Mouse (Mus musculus): ENCODE data around the gene Lonp2. TPM values are rescaled to one million over a fixed set of nuclear protein-coding genes. Genes with fewer than 3 reads are reported as not detected.
A peak's percentile ranks its signal among the peaks of the same experiment; 100 is the strongest.

The Lonp2 gene
- 91.5 and 93.5 TPM in 2 replicates for polyA plus RNA-seq (2015; fragmentation: Nextera tagmentation; extraction: Ambion mirVana)

DNA sequence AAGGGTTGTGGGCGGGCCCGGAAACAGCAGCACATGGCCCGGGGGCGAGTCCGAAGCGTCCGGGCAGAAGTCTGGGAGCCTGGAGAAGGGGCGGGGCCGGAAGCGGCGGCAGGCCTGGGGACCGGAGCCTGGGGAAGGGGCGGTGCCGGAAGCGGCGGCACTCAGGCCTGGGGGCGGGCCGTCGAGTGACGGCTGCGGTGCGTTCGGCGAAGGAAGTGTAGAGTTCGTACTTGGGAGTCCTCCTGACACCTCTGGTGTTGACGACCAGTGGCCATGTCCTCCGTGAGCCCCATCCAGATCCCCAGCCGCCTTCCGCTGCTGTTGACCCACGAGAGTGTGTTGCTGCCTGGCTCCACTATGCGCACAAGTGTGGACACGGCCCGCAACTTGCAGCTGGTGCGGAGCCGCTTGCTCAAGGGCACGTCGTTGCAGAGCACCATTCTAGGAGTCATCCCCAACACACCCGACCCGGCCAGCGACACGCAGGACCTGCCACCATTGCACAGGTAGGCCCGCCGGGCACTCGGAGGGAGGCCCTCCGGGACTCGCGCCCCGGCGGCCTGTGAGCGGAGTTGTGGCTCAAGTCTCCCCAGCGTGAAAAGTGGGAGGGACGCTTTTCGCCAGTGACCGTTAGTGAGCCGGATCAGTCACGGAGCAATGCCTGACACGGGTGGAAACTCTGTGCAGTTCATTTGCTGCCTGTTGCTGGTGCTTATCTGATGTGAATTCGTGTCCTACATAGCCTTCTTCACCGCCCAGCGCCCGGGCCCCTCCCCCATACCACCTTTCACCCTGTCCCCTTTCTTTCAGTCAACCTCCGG is at the start of gene Lonp2:
TSS of gene Lonp2 (plus strand) at position 133 of the 821 bp plus-strand sequence.
- no peaks in the 10 kb centered on the region for H3K36me3 ChIP-seq (ENCODE audit: control insufficient read depth, insufficient read depth, low read length)
- H3K27ac ChIP-seq (ENCODE audit: low read depth, low read length): peak within 1 kb of the TSS; percentile 89
- peak; percentile 99 for ATAC-seq
- H3K4me2 ChIP-seq (ENCODE audit: low read length): peak within 1 kb of the TSS; percentile 80
- WGBS: under 1% methylated on average over 58 of the region's 62 CpGs
- H3K4me3 ChIP-seq (ENCODE audit: low read length): peak within 1 kb of the TSS; percentile 88
- H3K9me3 ChIP-seq (ENCODE audit: control insufficient read depth, low read length): no peaks in the 10 kb centered on the region
- H3K4me1 ChIP-seq (ENCODE audit: control insufficient read depth, insufficient read depth, low read depth, low read length): peaks cover 13% of the 10 kb centered on the region
- peak within 1 kb of the TSS; percentile 79 for H3K9ac ChIP-seq (ENCODE audit: low read depth, low read length)
- H3K27me3 ChIP-seq (replicated peaks; ENCODE audit: control insufficient read depth, insufficient read depth, low read length): no peaks in the 10 kb centered on the region

DNA sequence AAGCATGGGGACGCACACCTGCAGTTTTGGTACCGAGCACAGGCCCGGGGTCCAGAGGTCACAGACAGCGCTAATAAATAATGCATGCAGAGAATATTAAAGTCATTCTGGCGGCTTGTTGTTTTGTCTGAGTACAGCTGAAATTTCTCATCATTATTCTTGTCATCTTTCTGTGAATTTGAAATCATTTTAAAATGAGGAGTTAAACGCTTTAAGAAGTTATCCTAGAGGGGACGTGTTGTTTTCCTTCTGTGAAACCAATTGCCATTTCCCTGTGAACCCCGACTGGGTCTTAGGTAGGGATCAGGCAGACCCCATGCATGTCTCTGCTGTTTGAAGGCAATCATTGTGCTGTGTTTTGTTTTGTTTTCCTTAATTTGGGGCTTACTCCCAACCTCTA is 46.3 kb upstream of the Lonp2 start:
- H3K27ac ChIP-seq (ENCODE audit: low read depth, low read length): no peak overlapping the region
- WGBS: 80% methylated on average over 8 of the region's 8 CpGs

DNA sequence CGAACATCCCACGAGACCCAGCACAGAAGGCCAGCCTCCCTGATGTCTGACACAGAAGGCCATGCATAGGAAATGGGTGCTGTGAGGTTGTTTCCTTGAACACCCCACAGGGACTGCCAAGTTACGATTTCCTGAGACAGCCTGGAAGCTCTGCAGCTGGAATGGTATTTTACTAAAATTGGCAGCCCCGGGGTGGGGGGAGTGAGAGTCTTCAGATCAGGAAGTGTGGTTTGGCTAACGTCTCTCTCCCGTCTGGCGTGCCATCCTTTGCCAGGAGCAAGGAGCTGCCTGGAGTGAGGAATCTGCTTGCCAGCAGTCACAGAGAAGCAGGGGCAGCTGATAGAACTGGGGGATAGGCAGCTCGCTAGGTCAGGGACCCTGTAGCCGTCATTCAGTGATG is 45.8 kb upstream of the Lonp2 start:
- Histone ChIP-seq H3K9me3 (ENCODE audit: control insufficient read depth, low read length) (no peaks in the 10 kb centered on the region), H3K4me3 (ENCODE audit: low read length) (no peak overlapping the region), H3K27me3 (replicated peaks; ENCODE audit: control insufficient read depth, insufficient read depth, low read length) (no peaks in the 10 kb centered on the region), H3K36me3 (ENCODE audit: control insufficient read depth, insufficient read depth, low read length) (no peaks in the 10 kb centered on the region), H3K27ac (ENCODE audit: low read depth, low read length) (no peak overlapping the region), H3K4me1 (ENCODE audit: control insufficient read depth, insufficient read depth, low read depth, low read length) (peaks cover 8% of the 10 kb centered on the region; the same call in 1 of the 2 replicates), H3K9ac (ENCODE audit: low read depth, low read length) (no peak overlapping the region), H3K4me2 (ENCODE audit: low read length) (peak overlapping the region; percentile 3; the same call in 1 of the 2 replicates)
- 41% methylated on average over 9 of the region's 9 CpGs for WGBS
- ATAC-seq: no peak

More for the DNA sequence above, 46.3 kb upstream of the Lonp2 start:
- H3K27me3 ChIP-seq (replicated peaks; ENCODE audit: control insufficient read depth, insufficient read depth, low read length): no peaks in the 10 kb centered on the region
- H3K9me3 ChIP-seq (ENCODE audit: control insufficient read depth, low read length): no peaks in the 10 kb centered on the region
- ATAC-seq: no peak
- H3K4me3 ChIP-seq (ENCODE audit: low read length): no peak overlapping the region
- H3K4me1 ChIP-seq (ENCODE audit: control insufficient read depth, insufficient read depth, low read depth, low read length): peaks cover 8% of the 10 kb centered on the region; the same call in 1 of the 2 replicates
- H3K4me2 ChIP-seq (ENCODE audit: low read length): no peak overlapping the region
- no peaks in the 10 kb centered on the region for H3K36me3 ChIP-seq (ENCODE audit: control insufficient read depth, insufficient read depth, low read length)
- H3K9ac ChIP-seq (ENCODE audit: low read depth, low read length): no peak overlapping the region

DNA sequence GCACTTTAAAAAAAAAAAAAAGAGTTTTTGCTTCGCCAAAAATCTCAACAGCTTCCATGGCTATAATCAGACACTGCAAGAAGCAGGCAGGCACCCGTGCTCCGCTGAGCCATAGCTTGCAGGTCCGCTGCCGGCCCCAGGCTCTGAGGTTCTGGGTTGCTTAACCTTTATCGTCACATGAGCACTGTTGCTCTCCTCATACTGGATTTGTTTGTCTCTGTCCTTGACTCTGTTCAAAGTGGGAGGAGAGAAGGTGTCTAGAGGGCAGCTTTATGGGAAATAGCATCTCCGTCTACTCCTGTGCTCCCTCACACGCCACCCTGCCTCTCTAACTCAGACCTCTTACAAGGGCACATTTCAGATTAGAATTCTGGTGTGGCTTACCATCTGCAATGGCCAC is 45.1 kb upstream of the Lonp2 start:
- 75% methylated on average over 8 of the region's 8 CpGs for WGBS
- Histone ChIP-seq H3K9ac (ENCODE audit: low read depth, low read length) (no peak overlapping the region), H3K36me3 (ENCODE audit: control insufficient read depth, insufficient read depth, low read length) (no peaks in the 10 kb centered on the region), H3K27ac (ENCODE audit: low read depth, low read length) (no peak overlapping the region), H3K27me3 (replicated peaks; ENCODE audit: control insufficient read depth, insufficient read depth, low read length) (no peaks in the 10 kb centered on the region), H3K4me3 (ENCODE audit: low read length) (no peak overlapping the region), H3K4me1 (ENCODE audit: control insufficient read depth, insufficient read depth, low read depth, low read length) (peaks cover 8% of the 10 kb centered on the region; the same call in 1 of the 2 replicates), H3K9me3 (ENCODE audit: control insufficient read depth, low read length) (no peaks in the 10 kb centered on the region), H3K4me2 (ENCODE audit: low read length) (no peak overlapping the region)
- ATAC-seq: no peak

DNA sequence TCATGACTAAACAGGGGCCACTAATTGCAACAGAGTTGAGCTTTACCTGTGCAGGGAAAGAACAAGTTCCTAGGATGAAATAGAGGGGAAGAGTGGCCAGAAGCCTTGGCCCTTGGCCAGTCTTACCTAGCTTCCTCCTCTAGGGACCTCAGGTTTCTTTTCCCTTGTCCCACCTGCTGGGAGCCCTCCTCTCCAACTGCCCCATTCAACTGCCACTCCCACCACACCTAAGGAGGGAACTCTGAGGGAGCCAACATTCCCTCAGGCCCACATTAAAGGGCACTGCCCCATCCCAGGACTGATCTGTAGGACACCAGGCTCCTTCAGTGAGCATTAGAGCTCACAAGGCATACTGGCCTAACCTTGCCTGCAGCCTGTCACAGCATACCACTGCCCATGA is 43.4 kb upstream of the Lonp2 start, which contains the start of gene Abcc12:
TSS of gene Abcc12 (minus strand) at position 229 of the 400 bp plus-strand sequence.
- ATAC-seq: no peak
- H3K9me3 ChIP-seq (ENCODE audit: control insufficient read depth, low read length): no peaks in the 10 kb centered on the region
- H3K4me1 ChIP-seq (ENCODE audit: control insufficient read depth, insufficient read depth, low read depth, low read length): peaks cover 8% of the 10 kb centered on the region; the same call in 1 of the 2 replicates
- H3K36me3 ChIP-seq (ENCODE audit: control insufficient read depth, insufficient read depth, low read length): no peaks in the 10 kb centered on the region
- no peak within 1 kb of the TSS for H3K4me2 ChIP-seq (ENCODE audit: low read length)
- no peaks in the 10 kb centered on the region for H3K27me3 ChIP-seq (replicated peaks; ENCODE audit: control insufficient read depth, insufficient read depth, low read length)
- H3K9ac ChIP-seq (ENCODE audit: low read depth, low read length): no peak within 1 kb of the TSS
- H3K27ac ChIP-seq (ENCODE audit: low read depth, low read length): no peak within 1 kb of the TSS
- H3K4me3 ChIP-seq (ENCODE audit: low read length): no peak within 1 kb of the TSS

DNA sequence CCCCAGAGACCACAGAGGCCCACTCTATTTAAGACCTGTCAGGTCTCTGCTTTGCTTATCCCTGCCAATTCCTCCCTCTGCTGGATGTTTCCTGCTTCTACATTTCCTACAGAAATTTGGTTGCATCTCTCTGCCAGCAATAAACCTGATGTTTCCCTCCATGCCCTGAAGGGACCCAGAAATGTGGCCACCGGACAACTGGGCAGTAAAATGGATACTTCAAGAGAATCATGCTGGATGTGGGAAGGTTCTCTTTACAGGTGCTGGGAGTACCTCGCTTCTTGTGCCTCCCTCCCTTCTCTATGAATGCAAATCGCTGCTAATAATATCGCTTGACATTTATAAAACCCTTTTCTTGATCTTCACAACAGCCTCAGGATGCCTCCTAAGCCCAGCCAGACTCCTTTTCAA is 41.9 kb upstream of the Lonp2 start:
- ATAC-seq: no peak
- Histone ChIP-seq H3K9ac (ENCODE audit: low read depth, low read length) (no peak overlapping the region), H3K27me3 (replicated peaks; ENCODE audit: control insufficient read depth, insufficient read depth, low read length) (no peaks in the 10 kb centered on the region), H3K36me3 (ENCODE audit: control insufficient read depth, insufficient read depth, low read length) (no peaks in the 10 kb centered on the region), H3K4me2 (ENCODE audit: low read length) (no peak overlapping the region), H3K27ac (ENCODE audit: low read depth, low read length) (no peak overlapping the region), H3K4me1 (ENCODE audit: control insufficient read depth, insufficient read depth, low read depth, low read length) (peaks cover 8% of the 10 kb centered on the region; the same call in 1 of the 2 replicates), H3K9me3 (ENCODE audit: control insufficient read depth, low read length) (no peaks in the 10 kb centered on the region), H3K4me3 (ENCODE audit: low read length) (no peak overlapping the region)
- WGBS: 89% methylated on average over 4 of the region's 4 CpGs

DNA sequence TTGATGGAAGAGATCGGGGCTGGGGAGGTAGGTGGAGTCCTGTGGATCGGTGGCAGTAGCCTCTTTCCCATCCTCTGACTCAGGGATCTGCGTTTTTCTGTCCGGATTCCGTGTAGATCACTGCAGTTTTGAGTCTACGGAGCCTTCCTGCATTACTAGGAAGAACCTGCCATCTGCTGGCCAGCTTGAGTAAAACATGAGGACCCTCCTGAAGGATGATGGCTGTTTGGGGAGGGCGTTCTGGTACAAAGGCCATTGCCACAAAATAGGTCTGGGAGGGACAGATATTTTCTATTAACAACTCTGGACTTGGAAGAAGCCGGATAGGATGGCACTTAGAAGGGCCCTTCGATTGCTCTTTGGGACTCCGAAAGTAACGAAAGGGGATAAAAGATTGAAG is 38.7 kb upstream of the Lonp2 start:
- Histone ChIP-seq H3K27me3 (replicated peaks; ENCODE audit: control insufficient read depth, insufficient read depth, low read length) (no peaks in the 10 kb centered on the region), H3K27ac (ENCODE audit: low read depth, low read length) (peak overlapping the region; percentile 72; the same call in 1 of the 2 replicates), H3K9ac (ENCODE audit: low read depth, low read length) (peak overlapping the region; percentile 69), H3K4me1 (ENCODE audit: control insufficient read depth, insufficient read depth, low read depth, low read length) (peaks cover 2% of the 10 kb centered on the region; the same call in 1 of the 2 replicates), H3K36me3 (ENCODE audit: control insufficient read depth, insufficient read depth, low read length) (no peaks in the 10 kb centered on the region), H3K4me2 (ENCODE audit: low read length) (peak overlapping the region; percentile 89), H3K9me3 (ENCODE audit: control insufficient read depth, low read length) (no peaks in the 10 kb centered on the region), H3K4me3 (ENCODE audit: low read length) (peak overlapping the region; percentile 49)
- WGBS: 7% methylated on average over 11 of the region's 11 CpGs
- peak; percentile 80 for ATAC-seq

DNA sequence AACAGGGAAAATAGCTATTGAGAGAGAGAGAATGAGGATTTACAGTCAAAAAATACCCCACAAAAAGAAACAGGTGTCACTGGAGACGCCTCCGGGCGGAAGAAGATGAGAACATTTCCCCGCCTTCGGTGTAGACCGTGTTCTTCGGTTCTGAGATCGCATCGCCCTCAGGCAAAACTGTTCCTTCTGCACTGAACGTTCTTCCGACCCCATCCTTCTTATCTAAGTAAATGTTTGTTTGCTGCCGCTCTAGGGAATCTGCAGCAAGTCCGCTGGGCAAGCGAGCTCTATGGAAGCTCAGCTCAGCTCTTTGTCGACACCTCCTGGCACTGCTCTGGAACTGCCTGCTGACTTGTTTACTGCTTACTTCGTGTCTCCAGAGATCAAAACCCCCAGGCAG is 38.3 kb upstream of the Lonp2 start:
- Histone ChIP-seq H3K9me3 (ENCODE audit: control insufficient read depth, low read length) (no peaks in the 10 kb centered on the region), H3K4me1 (ENCODE audit: control insufficient read depth, insufficient read depth, low read depth, low read length) (peaks cover 2% of the 10 kb centered on the region; the same call in 1 of the 2 replicates), H3K27ac (ENCODE audit: low read depth, low read length) (peak overlapping the region; percentile 72), H3K4me3 (ENCODE audit: low read length) (peak overlapping the region; percentile 49), H3K27me3 (replicated peaks; ENCODE audit: control insufficient read depth, insufficient read depth, low read length) (no peaks in the 10 kb centered on the region), H3K36me3 (ENCODE audit: control insufficient read depth, insufficient read depth, low read length) (no peaks in the 10 kb centered on the region), H3K9ac (ENCODE audit: low read depth, low read length) (peak overlapping the region; percentile 69), H3K4me2 (ENCODE audit: low read length) (peak overlapping the region; percentile 89)
- WGBS: under 1% methylated on average over 16 of the region's 16 CpGs
- ATAC-seq: peak; percentile 79

DNA sequence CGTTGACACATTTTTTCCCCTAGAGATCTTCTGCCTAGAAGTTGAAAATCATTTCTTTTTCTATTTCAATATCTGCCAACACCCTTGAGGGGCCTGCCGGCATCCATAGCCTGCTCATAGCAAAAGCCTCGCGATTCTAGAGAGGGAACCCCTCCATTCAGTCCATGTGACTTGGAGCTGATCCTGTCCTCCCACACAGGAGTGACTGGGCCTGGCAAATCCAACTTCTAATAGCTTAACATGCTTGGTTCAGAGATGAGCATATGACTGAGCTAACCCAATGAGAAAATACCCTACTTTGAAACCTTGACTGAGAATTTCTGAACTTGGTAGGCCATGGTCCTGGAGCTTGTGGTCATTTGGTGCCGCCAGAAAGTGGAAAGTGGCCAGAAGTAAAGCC is 37.8 kb upstream of the Lonp2 start:
- Histone ChIP-seq H3K27ac (ENCODE audit: low read depth, low read length) (no peak overlapping the region), H3K27me3 (replicated peaks; ENCODE audit: control insufficient read depth, insufficient read depth, low read length) (no peaks in the 10 kb centered on the region), H3K4me2 (ENCODE audit: low read length) (no peak overlapping the region), H3K4me3 (ENCODE audit: low read length) (no peak overlapping the region), H3K4me1 (ENCODE audit: control insufficient read depth, insufficient read depth, low read depth, low read length) (peaks cover 2% of the 10 kb centered on the region; the same call in 1 of the 2 replicates), H3K36me3 (ENCODE audit: control insufficient read depth, insufficient read depth, low read length) (no peaks in the 10 kb centered on the region), H3K9ac (ENCODE audit: low read depth, low read length) (no peak overlapping the region), H3K9me3 (ENCODE audit: control insufficient read depth, low read length) (no peaks in the 10 kb centered on the region)
- 45% methylated on average over 5 of the region's 5 CpGs for WGBS
- ATAC-seq: 0 out of 2 replicates have a peak, but pooled peaks have one; percentile 31

Measured in hindbrain, embryonic 16.5 days (tissue).